Mouse (Mus musculus) myocyte (in vitro differentiated cells): ENCODE measurements around the gene Gpatch2l.

Source experiments
- CEBPB ChIP-seq: IDR thresholded peaks from 2 replicates; pipeline ENCODE4 v1.6.1; 2011; ENCODE audit warnings: mild to moderate bottlenecking, moderate library complexity; ENCODE audit not compliant: poor library complexity, insufficient read depth, severe bottlenecking
- MYOG ChIP-seq, 3 experiments: IDR thresholded peaks; one replicate each; pipeline ENCODE4 v1.6.1; 2011; ENCODE audit warnings: control low read depth in 2 of 3, low read depth in 2 of 3, mild to moderate bottlenecking in 2 of 3; ENCODE audit not compliant: insufficient read length in 2 of 3, control insufficient read depth in 1 of 3, insufficient read depth in 1 of 3
- POLR2A ChIP-seq: IDR thresholded peaks from one replicate; pipeline ENCODE4 v1.6.1; 2011; ENCODE audit warnings: low read depth, mild to moderate bottlenecking, control low read depth, moderate library complexity; ENCODE audit not compliant: insufficient read length
- USF1 ChIP-seq: IDR thresholded peaks from one replicate; pipeline ENCODE4 v1.6.1; 2011; ENCODE audit warnings: low read depth, mild to moderate bottlenecking, control low read depth, moderate library complexity

DNA sequence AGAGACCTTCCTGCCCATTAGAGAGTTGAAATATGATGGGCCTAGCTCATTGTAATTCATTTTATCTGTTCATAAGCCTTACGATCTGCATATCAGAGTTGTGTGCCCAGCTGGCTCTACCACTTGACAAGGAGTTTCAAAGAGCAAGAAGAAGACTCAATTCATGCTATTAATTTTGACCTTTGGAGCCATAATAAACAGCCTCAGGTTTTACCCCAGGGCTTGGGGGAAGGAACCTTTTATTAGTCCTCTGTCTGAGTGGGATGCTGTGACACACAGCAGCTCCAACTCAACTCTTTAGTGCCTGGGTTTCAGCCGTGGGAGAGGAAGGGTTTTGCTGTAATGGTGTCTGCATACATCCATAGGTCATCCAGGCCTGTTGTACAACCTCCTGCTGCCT is 32.6 kb downstream of the Gpatch2l start:
- no peak for TF ChIP-seq CEBPB
- TF ChIP-seq MYOG (IDR thresholded peaks at IDR 0.05; ENCODE audit: control insufficient read depth in 1 of 3, insufficient read depth in 1 of 3, insufficient read length in 2 of 3, low read depth in 2 of 3), result no peak
- TF ChIP-seq POLR2A, result no peak
- no peak for TF ChIP-seq USF1
